Mouse (Mus musculus) right cerebral cortex, postnatal 4 days (tissue): Measurements from ENCODE around the gene Ric3.

Experiments
- DNase-seq: peaks from one replicate; pipeline ENCODE4 v3.0.0-alpha.2; 2022

Ric3 gene

GRCm38 (mm10) chr7:109045876-109046275 lies 37.3 kb downstream of the Ric3 start:
- no peak for DNase-seq

GRCm38 (mm10) chr7:109039445-109039844 lies 43.7 kb downstream of the Ric3 start:
- peak; percentile 64 for DNase-seq

- DNase-seq, result no peak
Observed at GRCm38 (mm10) chr7:109038987-109039386, 44.1 kb downstream of the Ric3 start.

- no peak for DNase-seq
Observed at GRCm38 (mm10) chr7:109038121-109038735, 44.9 kb downstream of the Ric3 start.

- no peak for DNase-seq
Observed at GRCm38 (mm10) chr7:109032054-109032453, 51.1 kb downstream of the Ric3 start.

GRCm38 (mm10) chr7:109031331-109031730 lies 51.8 kb downstream of the Ric3 start:
- DNase-seq, result no peak

GRCm38 (mm10) chr7:109029961-109030465 lies 53.1 kb downstream of the Ric3 start:
- no peak for DNase-seq

GRCm38 (mm10) chr7:109028204-109028603 lies 54.9 kb downstream of the Ric3 start:
- peak; percentile 66 for DNase-seq

- no peak for DNase-seq
Observed at GRCm38 (mm10) chr7:109027721-109028120, 55.4 kb downstream of the Ric3 start.

- no peak for DNase-seq
Observed at GRCm38 (mm10) chr7:109026976-109027375, 56.2 kb downstream of the Ric3 start.

GRCm38 (mm10) chr7:109025743-109026142 lies 57.4 kb downstream of the Ric3 start:
- no peak for DNase-seq

GRCm38 (mm10) chr7:109021428-109021827 lies 61.7 kb downstream of the Ric3 start:
- DNase-seq, result peak; percentile 75

- DNase-seq, result no peak
Observed at GRCm38 (mm10) chr7:109019243-109019642, 63.9 kb downstream of the Ric3 start.

GRCm38 (mm10) chr7:109016378-109016923 lies 66.7 kb downstream of the Ric3 start:
- no peak for DNase-seq

- DNase-seq, result no peak
Observed at GRCm38 (mm10) chr7:109014851-109015250, 68.3 kb downstream of the Ric3 start.

GRCm38 (mm10) chr7:109012998-109013625 lies 70.0 kb downstream of the Ric3 start:
- DNase-seq, result no peak

GRCm38 (mm10) chr7:109012575-109012974 lies 70.6 kb downstream of the Ric3 start:
- no peak for DNase-seq

GRCm38 (mm10) chr7:109011596-109012180 lies 71.4 kb downstream of the Ric3 start:
- peak; percentile 63 for DNase-seq

GRCm38 (mm10) chr7:109010720-109011595 lies 72.2 kb downstream of the Ric3 start:
- peak; percentile 74 for DNase-seq

GRCm38 (mm10) chr7:109009260-109009659 lies 73.9 kb downstream of the Ric3 start:
- no peak for DNase-seq

- DNase-seq, result no peak
Observed at GRCm38 (mm10) chr7:109003653-109004052, 79.5 kb downstream of the Ric3 start.

GRCm38 (mm10) chr7:109001971-109002370 lies 81.2 kb downstream of the Ric3 start:
- DNase-seq, result no peak
